Mouse (Mus musculus) ES-CJ7 (cell line): ENCODE results near the gene Olfr27.

Source experiments
- DNase-seq: peaks from one replicate; pipeline ENCODE4 v3.0.0; 2011; ENCODE audit warnings: low read depth, low spot score

Gene Olfr27

GRCm38 (mm10) chr9:39127831-39128230 is at the start of gene Olfr27:
Olfr27 (plus strand) TSS chr9:39128131.
- DNase-seq, result no peak

- no peak for DNase-seq
These were observed 49.1 kb upstream of the Olfr27 start, which contains the start of gene Olfr938 for GRCm38 (mm10) chr9:39078787-39079186. Olfr938 (minus strand) TSS chr9:39078887.

- DNase-seq, result peak; percentile 52
These were observed 605 bp upstream of the Olfr27 start for GRCm38 (mm10) chr9:39127326-39127725.

GRCm38 (mm10) chr9:39152401-39152800 is 24.5 kb downstream of the Olfr27 start:
- peak; percentile 69 for DNase-seq

GRCm38 (mm10) chr9:39166004-39166403 is 38.1 kb downstream of the Olfr27 start, which contains the start of gene Olfr943:
Olfr943 (plus strand) TSS chr9:39166304.
- DNase-seq, result no peak
